Mouse (Mus musculus) midbrain, embryonic 13.5 days (tissue): ENCODE measurements at regions not wholly inside any gene's neighbourhood (a gene's known extent, or its start where the extent isn't known, plus 50 kb on each side); places are given as distances from the start of the nearest gene placed in this dataset.
A peak's percentile ranks its signal among the peaks of the same experiment; 100 is the strongest.
"Not testable (repeated sequence)": the region's sequence is repeated elsewhere in the genome, so short reads cannot be mapped to it uniquely, and the experiment has no call there.

Experiments used
- ATAC-seq: fragments of 200-750 bp; cut with Nextera tagmentation; 2 replicates; pipeline ENCODE4 v1.8.0; 2017; ENCODE audit warnings: mild to moderate bottlenecking, moderate TSS enrichment, moderate library complexity
- H3K27ac ChIP-seq: fragments of 300-500 bp; sonication (generic); 2 replicates; pipeline ENCODE4 v1.5.1; 2015; ENCODE audit warnings: inconsistent platforms, mild to moderate bottlenecking, moderate library complexity
- H3K27me3 ChIP-seq: fragments of 300-500 bp; sonication (generic); 2 replicates; pipeline ENCODE4 v1.6.1; 2015; ENCODE audit warnings: mild to moderate bottlenecking, inconsistent platforms
- H3K36me3 ChIP-seq: fragments of 300-500 bp; sonication (generic); 2 replicates; pipeline ENCODE4 v1.6.1; 2015; ENCODE audit warnings: mild to moderate bottlenecking, inconsistent platforms
- H3K4me1 ChIP-seq: fragments of 300-500 bp; sonication (generic); replicated peaks from 2 replicates; pipeline ENCODE4 v1.6.1; 2015; ENCODE audit warnings: inconsistent platforms
- H3K4me2 ChIP-seq: fragments of 300-500 bp; sonication (generic); replicated peaks from 2 replicates; pipeline ENCODE4 v1.6.1; 2015; ENCODE audit warnings: moderate library complexity, mild to moderate bottlenecking, inconsistent platforms
- H3K4me3 ChIP-seq: fragments of 300-500 bp; sonication (generic); replicated peaks from 2 replicates; pipeline ENCODE4 v1.5.1; 2015; ENCODE audit warnings: mild to moderate bottlenecking, inconsistent platforms
- H3K9ac ChIP-seq: fragments of 300-500 bp; sonication (generic); replicated peaks from 2 replicates; pipeline ENCODE4 v1.6.1; 2015; ENCODE audit warnings: mild to moderate bottlenecking, inconsistent platforms
- H3K9me3 ChIP-seq: fragments of 300-500 bp; sonication (generic); 2 replicates; pipeline ENCODE4 v1.6.1; 2016; ENCODE audit warnings: mild to moderate bottlenecking, inconsistent platforms
- WGBS: fragments of 180-500 bp; shearing (Covaris S2); methylation state at CpG from one replicate; pipeline ENCODE4 v1.1.7; 2015; 5-methylcytosine and 5-hydroxymethylcytosine counted together

DNA sequence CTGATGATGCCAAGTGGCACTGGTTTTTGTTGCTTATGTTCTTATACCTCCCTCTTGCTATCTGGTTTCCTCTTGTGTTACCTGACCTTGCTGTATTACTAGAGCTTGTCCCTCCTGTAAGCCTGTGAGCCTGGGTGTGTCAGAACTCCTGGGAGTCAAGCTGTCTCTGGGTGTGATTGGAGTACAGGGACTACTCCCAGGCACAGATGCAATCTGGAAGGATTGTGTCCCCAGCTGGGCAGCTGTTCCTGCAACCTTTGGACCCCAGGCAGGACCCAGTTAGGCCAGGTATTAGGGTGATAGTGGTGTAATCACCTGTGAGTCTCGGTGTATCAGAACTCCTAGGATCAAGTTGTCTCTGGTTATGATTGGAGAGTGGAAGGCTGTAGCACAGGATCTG, 97.4 kb upstream of the Dock11 start:
- no peaks in the 10 kb centered on the region for H3K36me3 ChIP-seq
- no peak overlapping the region for H3K4me3 ChIP-seq
- no peak for ATAC-seq
- no peak overlapping the region for H3K4me2 ChIP-seq
- no peaks in the 10 kb centered on the region for H3K9me3 ChIP-seq
- WGBS = 75% methylated on average over 1 of the region's 1 CpGs
- no peak overlapping the region for H3K27ac ChIP-seq
- no peaks in the 10 kb centered on the region for H3K4me1 ChIP-seq
- H3K27me3 ChIP-seq = no peaks in the 10 kb centered on the region
- H3K9ac ChIP-seq = no peak overlapping the region

DNA sequence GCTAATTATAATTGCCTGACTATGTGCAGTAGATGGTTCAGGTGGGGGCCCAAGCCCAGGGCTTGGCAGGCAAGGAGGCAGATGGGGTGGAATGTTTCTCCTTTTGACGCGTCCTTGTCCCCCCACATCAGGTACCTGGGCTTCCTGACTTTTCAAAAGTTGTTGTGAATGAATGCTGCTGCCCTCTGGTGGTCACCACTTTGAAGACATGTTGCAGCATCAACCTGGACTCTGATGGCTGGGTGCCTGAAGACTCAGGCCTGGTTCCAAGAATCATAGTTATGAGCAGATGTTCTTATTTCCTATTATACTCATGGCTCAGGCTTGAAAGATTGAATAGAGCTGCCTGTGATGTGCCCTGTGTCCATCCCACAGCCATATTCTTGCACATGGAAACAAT, 75.4 kb upstream of the Dock11 start:
- no peaks in the 10 kb centered on the region for H3K27me3 ChIP-seq
- H3K4me1 ChIP-seq = no peaks in the 10 kb centered on the region
- no peaks in the 10 kb centered on the region for H3K9me3 ChIP-seq
- ATAC-seq = no peak
- H3K4me3 ChIP-seq = no peak overlapping the region
- H3K36me3 ChIP-seq = no peaks in the 10 kb centered on the region
- H3K27ac ChIP-seq = no peak overlapping the region
- no peak overlapping the region for H3K9ac ChIP-seq
- H3K4me2 ChIP-seq = no peak overlapping the region
- WGBS = 54% methylated on average over 2 of the region's 2 CpGs

DNA sequence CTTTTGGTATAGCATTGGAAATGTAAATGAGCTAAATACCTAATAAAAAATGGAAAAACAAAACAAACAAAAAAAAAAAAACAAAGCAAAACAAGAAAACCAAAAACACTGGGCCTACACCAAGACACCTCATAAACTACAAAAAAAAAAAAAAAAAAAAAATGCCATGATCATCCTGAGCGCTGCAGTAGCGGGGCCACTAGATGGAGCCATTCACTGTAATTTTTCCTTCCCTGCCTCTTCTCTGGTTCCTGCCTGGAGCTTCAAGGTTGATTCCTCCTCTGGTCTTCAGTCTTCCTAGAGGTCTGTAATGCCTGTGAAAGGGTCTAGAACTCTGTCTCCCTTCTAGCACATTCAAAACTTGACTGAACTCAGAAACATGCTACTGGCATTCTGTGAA, 54.2 kb upstream of the Dock11 start:
- not testable (repeated sequence) for H3K27ac ChIP-seq, H3K4me1 ChIP-seq, H3K4me2 ChIP-seq, H3K27me3 ChIP-seq, H3K4me3 ChIP-seq, H3K9ac ChIP-seq, H3K36me3 ChIP-seq, H3K9me3 ChIP-seq
- ATAC-seq = 0 out of 2 replicates have a peak, but pooled peaks have one; percentile 37
- 0% methylated on average over 2 of the region's 2 CpGs for WGBS

DNA sequence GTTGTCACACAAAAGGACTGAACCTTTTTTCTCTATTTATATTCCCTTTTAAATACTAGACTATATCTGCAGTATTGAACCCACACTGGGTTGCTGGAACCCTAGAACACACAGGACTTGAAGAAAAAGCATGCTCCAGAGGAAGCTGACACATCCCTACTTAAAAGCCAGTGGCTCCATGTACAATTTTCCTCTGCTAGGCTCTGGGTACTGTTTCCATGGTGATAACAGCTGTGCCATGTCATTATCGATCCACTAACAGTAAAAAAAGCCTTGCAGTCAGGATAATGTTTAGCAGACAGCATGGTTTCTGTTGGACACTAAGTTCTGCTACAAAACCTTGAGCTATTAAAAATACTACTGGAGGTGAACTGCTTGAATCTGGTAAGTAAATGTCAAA, 50.6 kb upstream of the Dock11 start:
- 48% methylated on average over 1 of the region's 1 CpGs for WGBS
- H3K9me3 ChIP-seq = no peaks in the 10 kb centered on the region

More for the DNA sequence above, 50.6 kb upstream of the Dock11 start:
- no peaks in the 10 kb centered on the region for H3K4me1 ChIP-seq
- no peak overlapping the region for H3K4me2 ChIP-seq
- no peak overlapping the region for H3K9ac ChIP-seq
- no peaks in the 10 kb centered on the region for H3K27me3 ChIP-seq
- no peaks in the 10 kb centered on the region for H3K36me3 ChIP-seq
- ATAC-seq = no peak
- no peak overlapping the region for H3K4me3 ChIP-seq
- no peak overlapping the region for H3K27ac ChIP-seq
